Mouse (Mus musculus): Measurements from ENCODE around the gene Atp5d.

Atp5d gene

DNA sequence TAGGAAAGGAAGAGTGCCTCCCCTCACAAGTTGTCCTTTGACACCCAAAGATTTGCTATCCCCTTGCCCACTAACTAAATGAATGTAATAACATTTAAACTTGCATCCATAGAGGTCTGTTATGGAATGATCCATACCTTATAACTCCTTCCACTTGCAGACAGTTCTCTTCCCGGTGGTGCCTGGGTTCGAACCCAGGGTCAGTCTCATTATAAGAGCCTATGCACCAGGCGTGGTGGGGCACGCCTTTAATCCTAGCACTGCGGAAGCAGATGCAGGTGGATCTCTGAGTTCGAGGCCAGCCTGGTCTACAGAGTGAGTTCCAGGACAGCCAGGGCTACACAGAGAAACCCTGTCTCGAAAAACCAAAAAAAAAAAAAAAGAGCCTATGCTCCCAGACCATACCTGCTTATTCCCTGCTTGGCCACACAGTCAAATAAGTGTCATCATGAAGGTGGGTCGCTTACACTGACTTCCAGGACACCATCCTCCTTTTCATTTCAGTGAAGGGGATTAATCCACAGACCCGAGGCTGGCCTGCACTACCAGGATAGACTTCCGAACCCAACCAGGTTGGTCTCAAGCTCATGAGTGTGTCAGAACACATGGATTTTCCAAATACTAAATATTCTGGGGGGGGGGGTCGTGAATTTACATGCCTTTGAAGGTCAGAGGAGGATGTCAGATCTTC, 1.7 kb downstream of the Atp5d start:
- no peak for DNase-seq (ENCODE audit: low read depth, low spot score)

DNA sequence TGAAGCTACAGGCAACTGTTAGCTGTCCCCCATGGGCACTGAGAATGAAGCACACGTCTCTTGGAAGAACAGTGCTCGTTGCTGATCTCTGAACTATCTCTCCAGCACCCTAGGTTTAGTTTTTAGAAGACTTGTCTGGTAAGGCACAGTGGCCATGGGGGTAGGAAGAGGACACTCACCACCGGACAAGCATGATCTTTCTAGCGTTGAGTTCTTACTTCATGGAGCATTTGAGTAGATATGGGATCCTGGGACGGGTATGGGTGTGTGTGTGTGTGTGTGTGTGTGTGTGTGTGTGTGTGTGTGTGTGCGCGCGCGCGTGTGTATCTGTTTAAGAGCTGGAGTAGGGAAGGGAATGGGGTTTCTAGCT, 2.2 kb downstream of the Atp5d start, which contains the start of gene Cbarp:
Cbarp (minus strand) TSS at position 170 of the 370 bp plus-strand sequence.
- no peak for DNase-seq (ENCODE audit: low read depth, low spot score)

- DNase-seq (ENCODE audit: low read depth, low spot score) = peak; percentile 89
Measured at GRCm38 (mm10) chr10:80141243-80141642, 2.8 kb downstream of the Atp5d start.

DNA sequence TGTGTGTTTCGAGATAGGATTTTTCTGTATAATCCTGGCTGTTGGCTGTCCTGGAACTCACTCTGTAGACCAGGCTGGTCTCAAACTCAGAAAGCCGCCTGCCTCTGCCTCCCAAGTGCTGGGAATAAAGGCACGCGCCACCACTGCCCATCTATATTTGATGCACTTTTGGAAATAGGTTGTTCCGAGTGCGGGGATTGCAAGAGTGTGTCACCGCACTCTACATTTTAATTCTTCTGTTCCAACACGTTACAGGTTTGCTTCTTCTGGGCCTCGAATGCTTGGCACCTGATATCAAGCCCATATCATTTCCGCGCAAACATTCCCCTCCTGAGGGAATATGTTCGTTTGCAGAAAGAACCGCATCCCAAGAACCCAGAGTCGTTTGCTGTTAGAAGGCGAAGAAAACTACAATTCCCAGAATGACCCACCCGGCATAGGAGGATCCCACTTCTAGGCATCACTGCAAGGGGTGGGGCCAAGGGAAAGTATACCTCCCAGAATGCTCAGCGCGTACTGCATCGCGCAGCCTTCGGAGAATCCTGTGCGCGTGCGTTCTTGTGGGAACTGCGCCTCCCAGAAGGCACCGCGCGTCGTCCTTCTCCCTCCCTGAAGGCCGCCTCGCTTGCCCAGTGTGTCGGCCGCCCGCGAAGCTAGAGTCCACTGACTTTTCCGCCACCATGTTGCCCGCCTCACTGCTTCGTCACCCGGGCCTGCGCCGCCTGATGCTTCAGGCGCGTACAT, 3.5 kb downstream of the Atp5d start:
- peak; percentile 98 for DNase-seq (ENCODE audit: low read depth, low spot score)

DNA sequence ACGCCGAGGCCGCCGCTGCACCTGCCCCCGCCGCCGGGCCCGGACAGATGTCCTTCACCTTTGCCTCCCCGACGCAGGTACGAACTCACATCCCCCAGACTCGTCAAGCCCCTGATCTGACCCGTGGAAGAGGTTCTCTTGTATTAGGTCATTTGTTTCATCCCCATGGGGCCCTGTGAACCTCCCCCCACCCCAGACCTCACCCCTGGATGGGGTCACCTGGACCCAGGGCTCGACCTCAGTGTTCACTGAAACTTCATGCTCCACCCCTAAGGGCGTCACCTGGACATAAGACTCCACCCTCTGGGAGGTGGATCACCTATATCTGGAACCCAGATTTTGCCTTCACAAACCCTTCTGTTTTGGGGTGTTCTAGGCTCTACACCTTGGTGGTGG, 4.1 kb downstream of the Atp5d start:
- no peak for DNase-seq (ENCODE audit: low read depth, low spot score)

DNA sequence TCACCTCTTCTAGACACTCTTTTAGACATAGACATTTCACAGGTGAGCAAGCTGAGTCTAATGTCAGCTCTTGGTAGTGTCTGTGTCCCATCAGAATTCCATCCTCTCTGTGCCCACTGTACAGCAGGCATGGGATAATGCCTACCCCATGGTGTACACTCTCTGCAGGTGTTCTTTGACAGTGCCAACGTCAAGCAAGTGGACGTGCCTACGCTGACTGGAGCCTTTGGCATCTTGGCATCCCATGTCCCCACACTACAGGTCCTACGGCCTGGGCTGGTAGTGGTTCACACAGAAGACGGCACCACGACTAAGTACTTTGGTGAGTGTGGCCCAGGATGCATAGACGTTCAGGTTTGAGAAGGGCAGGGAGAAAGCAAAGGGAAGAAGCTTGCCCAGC, 5.2 kb downstream of the Atp5d start:
- DNase-seq (ENCODE audit: low read depth, low spot score) = no peak

DNA sequence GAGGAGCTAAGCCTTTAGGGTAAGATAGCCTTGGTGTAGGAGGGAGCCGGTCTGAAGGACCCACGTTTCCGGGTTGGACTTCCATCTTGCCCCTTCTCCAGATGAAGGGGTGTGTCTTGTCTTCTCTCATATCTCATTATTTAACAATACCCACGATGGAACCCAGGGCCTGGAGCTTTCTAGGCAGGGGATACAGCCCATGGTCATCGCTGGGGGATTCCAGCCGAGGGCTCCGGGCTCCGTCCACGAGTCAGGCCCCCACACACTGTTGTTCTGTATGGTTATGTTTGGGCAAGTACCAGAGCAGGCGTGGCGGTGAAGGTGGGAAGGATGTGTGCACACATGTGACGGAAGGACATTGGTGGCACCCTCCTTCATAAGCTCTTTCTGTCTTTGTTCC, 5.7 kb downstream of the Atp5d start:
- no peak for DNase-seq (ENCODE audit: low read depth, low spot score)

DNA sequence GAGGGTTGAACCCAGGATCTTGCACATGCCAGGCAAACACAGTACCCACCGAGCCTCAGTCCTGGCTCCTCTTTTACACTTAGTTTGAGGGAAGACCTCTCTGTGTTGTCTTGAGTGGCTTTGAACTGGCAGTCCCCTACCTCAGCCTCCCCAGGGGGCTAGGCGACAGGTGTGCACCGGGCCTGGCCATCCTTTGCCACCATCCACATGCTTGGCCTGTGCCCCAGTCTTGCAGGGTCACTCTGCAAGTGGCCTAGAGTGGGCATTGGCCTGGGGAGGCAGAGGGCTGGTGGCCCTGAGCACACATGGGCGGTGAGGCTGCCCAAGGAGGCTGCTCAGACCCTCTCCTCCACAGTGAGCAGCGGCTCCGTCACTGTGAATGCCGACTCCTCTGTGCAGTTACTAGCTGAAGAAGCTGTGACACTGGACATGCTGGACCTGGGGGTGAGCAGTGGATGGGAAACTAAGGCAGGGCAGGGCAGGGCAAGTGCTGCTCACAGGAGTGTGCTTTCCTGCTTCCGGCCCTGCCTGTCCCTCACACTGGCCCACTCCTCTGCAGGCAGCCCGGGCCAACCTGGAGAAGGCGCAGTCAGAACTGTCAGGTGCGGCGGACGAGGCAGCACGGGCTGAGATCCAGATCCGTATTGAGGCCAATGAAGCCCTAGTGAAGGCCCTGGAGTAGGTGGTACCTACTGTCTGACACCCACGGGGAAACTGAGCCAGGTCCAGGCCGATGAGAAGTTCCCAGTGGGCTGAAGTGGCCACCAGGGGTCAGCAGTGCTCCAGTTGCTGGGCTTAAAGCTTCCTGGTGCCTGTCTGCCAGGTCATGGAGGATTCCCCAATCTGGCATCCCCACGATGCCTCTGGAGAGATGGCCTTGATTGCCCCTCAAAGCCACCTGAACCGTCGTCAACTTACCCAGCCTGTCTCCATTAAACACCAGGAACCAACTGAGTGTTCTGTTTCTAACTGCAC, 6.7 kb downstream of the Atp5d start:
- DNase-seq (ENCODE audit: low read depth, low spot score) = no peak

DNA sequence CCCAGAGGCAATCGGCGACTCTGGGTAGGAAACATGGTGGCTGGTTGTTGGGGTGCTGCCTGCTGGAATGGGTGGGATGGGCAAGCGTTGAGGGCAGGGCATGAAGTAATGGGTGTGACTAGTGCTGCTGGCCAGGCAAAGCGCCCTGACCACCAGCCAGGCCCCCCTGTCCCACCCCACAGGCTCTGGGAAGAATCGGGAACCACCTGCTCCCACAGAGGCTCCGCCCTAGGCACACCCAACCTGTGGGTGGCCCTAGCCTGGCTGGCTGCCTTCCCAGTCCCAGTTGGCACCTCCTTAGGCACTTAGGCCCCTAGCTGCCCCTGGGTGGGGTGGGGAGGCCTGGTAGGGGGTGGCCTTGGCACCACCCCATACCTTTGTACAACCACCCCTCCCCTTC, 7.5 kb downstream of the Atp5d start:
- DNase-seq (ENCODE audit: low read depth, low spot score) = no peak

- DNase-seq (ENCODE audit: low read depth, low spot score) = no peak
Measured at GRCm38 (mm10) chr10:80146568-80147011, 8.2 kb downstream of the Atp5d start.

DNA sequence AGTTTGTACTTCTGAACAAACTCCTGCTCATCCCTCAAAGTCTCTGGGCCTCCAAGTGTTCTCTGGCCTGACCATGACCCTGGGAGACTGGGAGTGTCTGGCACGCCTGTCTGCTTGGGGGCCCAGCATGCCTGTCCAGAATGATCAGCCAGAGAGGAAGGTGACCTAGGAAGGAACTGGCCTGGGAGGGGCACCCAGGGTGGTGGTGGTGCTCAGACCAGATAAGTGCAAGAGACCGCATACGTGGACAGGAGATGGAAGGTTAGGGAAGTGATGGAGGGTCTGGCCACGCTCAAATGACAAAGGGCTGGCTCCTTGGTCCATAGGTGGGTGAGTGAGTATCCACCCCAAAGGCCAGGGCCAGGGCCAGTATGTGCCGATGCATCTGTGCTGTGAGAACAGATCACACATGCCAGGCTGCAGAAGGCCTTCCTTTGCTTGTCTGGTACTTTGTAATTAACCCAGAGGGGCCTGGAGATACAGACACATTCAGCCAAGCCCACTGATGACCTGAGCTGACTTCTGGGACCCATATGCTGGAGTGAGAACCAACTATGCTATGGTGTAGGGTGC, 8.8 kb downstream of the Atp5d start:
- no peak for DNase-seq (ENCODE audit: low read depth, low spot score)

- DNase-seq (ENCODE audit: low read depth, low spot score) = no peak
Measured at GRCm38 (mm10) chr10:80147719-80148601, 9.5 kb downstream of the Atp5d start, which contains the start of gene Midn. Gene Midn (plus strand): TSS chr10:80148272.

DNA sequence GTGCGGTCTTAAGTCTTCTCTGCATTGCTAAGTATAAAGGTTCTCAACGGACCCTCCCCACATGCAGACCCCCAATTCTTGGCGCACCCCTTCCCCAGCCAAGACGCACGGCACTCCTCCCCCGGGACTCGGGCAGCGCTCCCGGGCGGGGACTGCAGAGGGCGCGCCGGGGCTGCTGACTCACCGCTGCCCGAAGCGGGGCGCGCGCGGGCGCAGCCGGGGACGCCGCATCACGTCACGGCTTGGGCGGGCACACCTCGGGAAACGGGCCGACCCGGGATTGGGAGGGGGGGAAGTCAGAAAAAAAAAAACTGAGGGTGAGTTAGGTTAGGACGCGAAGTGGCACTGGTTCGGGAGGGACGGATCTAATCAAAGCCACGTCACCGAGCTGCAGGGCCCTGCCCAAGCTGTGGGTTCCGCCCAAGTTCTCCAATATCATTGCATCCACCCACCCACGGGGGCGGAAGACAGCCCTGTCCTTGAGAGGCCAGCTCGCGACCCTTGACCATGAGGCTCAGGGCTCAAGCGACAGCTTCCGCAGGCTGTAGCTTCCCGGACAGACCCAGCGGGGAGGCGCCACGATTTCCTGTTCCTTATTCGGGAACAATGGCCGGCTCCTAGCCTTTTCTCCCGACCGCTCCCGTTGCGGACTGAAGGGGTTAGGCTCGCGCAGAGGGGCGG, 10.3 kb downstream of the Atp5d start:
- DNase-seq (ENCODE audit: low read depth, low spot score) = peak; percentile 87

GRCm38 (mm10) chr10:80149291-80150225, 11.1 kb downstream of the Atp5d start:
- DNase-seq (ENCODE audit: low read depth, low spot score) = peak; percentile 96

DNA sequence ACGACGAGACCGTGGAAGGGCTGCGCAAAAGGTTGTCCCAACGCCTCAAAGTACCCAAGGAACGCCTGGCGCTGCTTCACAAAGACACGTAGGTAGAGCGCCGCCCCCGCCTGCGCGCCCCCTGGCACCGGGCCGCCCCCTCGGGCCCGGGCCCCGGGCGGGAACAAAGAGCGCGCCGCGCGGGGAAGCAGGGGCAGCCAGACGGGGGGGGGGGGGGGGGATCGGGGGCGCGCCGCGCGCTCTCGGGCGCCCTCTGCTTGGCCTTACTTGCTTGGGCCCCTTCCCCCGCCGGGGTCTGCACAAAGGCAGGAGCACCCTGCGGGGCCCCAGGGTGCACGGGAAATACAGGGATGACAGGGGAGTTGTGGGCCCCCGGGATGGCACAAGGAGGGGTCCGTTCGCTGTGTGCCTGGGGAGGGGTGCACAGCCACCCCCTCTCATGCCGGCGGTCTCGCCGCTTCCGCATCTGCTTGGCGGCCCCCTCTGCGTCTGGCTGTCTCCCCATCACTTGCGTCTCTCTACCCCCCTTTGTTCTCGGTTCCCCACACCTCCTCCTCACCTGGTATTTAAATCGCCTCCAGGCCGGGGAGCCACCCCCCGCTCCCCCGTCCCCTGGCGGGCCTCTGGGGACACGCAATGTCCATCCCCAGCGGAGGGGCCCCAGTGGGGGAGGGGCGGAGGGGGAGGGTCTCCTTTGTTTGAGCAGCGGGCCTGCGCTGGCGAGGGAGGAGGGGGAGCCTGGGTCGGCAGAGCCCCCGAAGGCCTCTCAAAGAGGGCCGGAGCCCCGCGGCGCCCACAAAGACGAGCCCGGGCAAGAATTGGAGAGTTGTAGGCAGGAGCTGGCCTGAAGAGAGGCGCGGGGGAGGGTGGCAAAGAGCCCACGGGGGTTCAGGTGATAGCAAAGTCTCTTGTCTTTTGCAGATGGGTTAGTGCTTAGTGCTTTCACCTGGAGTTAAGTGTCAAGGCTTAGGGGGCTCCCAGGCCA, 12.1 kb downstream of the Atp5d start:
- DNase-seq (ENCODE audit: low read depth, low spot score) = peak; percentile 77

DNA sequence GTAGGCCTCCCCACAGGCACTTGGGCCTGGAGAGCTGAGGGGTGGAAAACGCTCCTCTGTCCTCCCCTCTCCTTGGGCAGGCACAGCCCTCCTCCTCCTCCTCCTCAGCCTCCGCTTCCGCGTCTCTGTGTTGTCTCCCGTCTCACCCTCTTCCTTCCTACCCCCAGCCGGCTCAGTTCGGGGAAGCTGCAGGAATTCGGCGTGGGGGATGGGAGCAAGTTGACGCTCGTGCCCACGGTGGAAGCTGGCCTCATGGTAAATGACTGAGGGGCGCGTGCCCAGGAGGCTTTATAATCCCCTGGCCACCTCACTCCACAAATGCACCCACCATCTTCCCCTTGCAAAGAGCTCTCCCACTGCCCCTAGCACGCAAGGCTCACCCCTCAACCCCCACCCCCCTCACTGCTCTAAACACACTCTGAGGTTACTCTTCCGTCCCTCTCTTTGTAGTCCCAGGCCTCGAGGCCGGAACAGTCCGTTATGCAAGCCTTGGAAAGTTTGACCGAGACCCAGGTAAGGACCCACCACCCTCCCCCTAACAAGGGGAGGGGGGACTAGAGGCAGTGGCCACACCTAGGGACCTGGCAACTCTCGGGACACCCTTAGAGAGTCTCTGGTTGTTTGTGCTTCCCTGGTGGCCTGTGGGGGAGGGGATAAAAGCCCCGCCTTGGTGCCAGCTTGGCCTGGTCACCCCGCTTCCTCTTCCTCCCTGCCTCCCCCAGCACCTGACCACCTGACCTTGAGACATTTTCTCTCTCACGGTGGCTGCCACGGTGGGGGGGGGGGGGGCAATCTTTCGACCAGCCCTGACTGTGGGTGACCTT, 13.0 kb downstream of the Atp5d start:
- DNase-seq (ENCODE audit: low read depth, low spot score) = no peak

Data from embryo, embryonic 11.5 days (tissue).